ENCODE assay signal across 12 mouse cellular contexts in genomic region chr10:128587120-128587519, GRCm38 (mm10). TPM values are rescaled to one million over a fixed set of nuclear protein-coding genes. Genes with fewer than 3 reads are reported as not detected.
A peak's percentile ranks its signal among the peaks of the same experiment; 100 is the strongest.
DNase-seq lines count a peak whose midpoint lies in the region; ATAC-seq lines count a peak whose summit lies in the region.
"Had no signal": no experiment of that assay in that cellular context is flagged by ENCODE, and none has a peak within 500 bp of the region (broad histone marks: within the 10 kb centered on the region; RNA-seq: fewer than 3 reads in every experiment).

No protein-coding gene starts in this region.

- H3K36me3 ChIP-seq in kidney, embryonic 16.5 days (ENCODE audit: insufficient read depth, low read length): no peaks in the 10 kb centered on the region
- H3K36me3 ChIP-seq in embryonic facial prominence, embryonic 10.5 days (replicated peaks): no peaks in the 10 kb centered on the region
- no peaks in the 10 kb centered on the region for H3K36me3 ChIP-seq in intestine, embryonic 14.5 days (ENCODE audit: control insufficient read depth, insufficient read depth, low read length)
- no peaks in the 10 kb centered on the region for H3K36me3 ChIP-seq in stomach, embryonic 14.5 days (ENCODE audit: control insufficient read depth, insufficient read depth, low read length)
- H3K36me3 ChIP-seq: midbrain, embryonic 12.5 days had no signal

- no peak overlapping the region for H3K4me3 ChIP-seq in kidney, embryonic 16.5 days (ENCODE audit: low read length)
- H3K4me3 ChIP-seq in embryonic facial prominence, embryonic 10.5 days: peak overlapping the region; percentile 71; the same call in 1 of the 2 replicates
- peak overlapping the region; percentile 57 for H3K4me3 ChIP-seq in intestine, embryonic 14.5 days (ENCODE audit: low read depth, low read length)
- peak overlapping the region; percentile 64 for H3K4me3 ChIP-seq in stomach, embryonic 14.5 days (ENCODE audit: low read depth, low read length)
- H3K4me3 ChIP-seq: midbrain, embryonic 12.5 days had no signal

- DNase-seq in kidney, postnatal 4 days: no peak
- DNase-seq in embryonic facial prominence, embryonic 10.5 days (ENCODE audit: low spot score): no peak
- no peak for DNase-seq in intestine, embryonic 14.5 days (ENCODE audit: low spot score)
- DNase-seq in spleen, postnatal 10 days (ENCODE audit: low spot score in 2 of 2): no peak
- no peak for DNase-seq in adipocyte (ENCODE audit: low spot score)
- DNase-seq in embryo, embryonic 10.5 days (ENCODE audit: low spot score): no peak
- DNase-seq: adrenal gland, postnatal 10 days; cerebellum, adult 9-11 months; right cerebral cortex, postnatal 14 days had no signal

- 54% methylated on average over 4 of the region's 4 CpGs for WGBS in kidney, embryonic 16.5 days
- 36% methylated on average over 4 of the region's 4 CpGs for WGBS in embryonic facial prominence, embryonic 10.5 days
- 46% methylated on average over 4 of the region's 4 CpGs for WGBS in intestine, embryonic 14.5 days
- 38% methylated on average over 4 of the region's 4 CpGs for WGBS in stomach, embryonic 14.5 days

- H3K4me1 ChIP-seq in kidney, embryonic 16.5 days (ENCODE audit: insufficient read depth, low read length): peaks cover 23% of the 10 kb centered on the region
- peaks cover 63% of the 10 kb centered on the region for H3K4me1 ChIP-seq in embryonic facial prominence, embryonic 10.5 days
- peaks cover 6% of the 10 kb centered on the region; the same call in 1 of the 2 replicates for H3K4me1 ChIP-seq in intestine, embryonic 14.5 days (replicated peaks; ENCODE audit: control insufficient read depth, insufficient read depth, low read length)
- H3K4me1 ChIP-seq in stomach, embryonic 14.5 days (ENCODE audit: control insufficient read depth, insufficient read depth, low read length): peaks cover 12% of the 10 kb centered on the region

- no peaks in the 10 kb centered on the region for H3K9me3 ChIP-seq in kidney, embryonic 16.5 days (ENCODE audit: low read length)
- H3K9me3 ChIP-seq in embryonic facial prominence, embryonic 10.5 days: no peaks in the 10 kb centered on the region
- H3K9me3 ChIP-seq in intestine, embryonic 14.5 days (ENCODE audit: control insufficient read depth, low read length): no peaks in the 10 kb centered on the region
- H3K9me3 ChIP-seq in stomach, embryonic 14.5 days (ENCODE audit: control insufficient read depth, low read depth, low read length): no peaks in the 10 kb centered on the region
- H3K9me3 ChIP-seq: midbrain, embryonic 12.5 days had no signal

- peak overlapping the region; percentile 94; the same call in 1 of the 2 replicates for H3K4me2 ChIP-seq in kidney, embryonic 16.5 days (replicated peaks; ENCODE audit: low read depth, low read length)
- H3K4me2 ChIP-seq in intestine, embryonic 14.5 days (ENCODE audit: low read length): peak overlapping the region; percentile 91
- peak overlapping the region; percentile 94; the same call in 1 of the 2 replicates for H3K4me2 ChIP-seq in stomach, embryonic 14.5 days (replicated peaks; ENCODE audit: low read depth, low read length)
- H3K4me2 ChIP-seq: midbrain, embryonic 12.5 days had no signal

- no peak for ATAC-seq in kidney, embryonic 16.5 days (ENCODE audit: low FRiP score, low TSS enrichment)
- ATAC-seq in intestine, embryonic 14.5 days (replicated peaks; ENCODE audit: low FRiP score, low TSS enrichment, low read depth): no peak
- ATAC-seq in stomach, embryonic 14.5 days (ENCODE audit: insufficient number of reproducible peaks, insufficient read depth, low FRiP score, low read depth): no peak

- peaks cover 19% of the 10 kb centered on the region for H3K27me3 ChIP-seq in kidney, embryonic 16.5 days (ENCODE audit: insufficient read depth, low read length)
- peaks cover 70% of the 10 kb centered on the region for H3K27me3 ChIP-seq in embryonic facial prominence, embryonic 10.5 days (replicated peaks; ENCODE audit: low read depth, poor library complexity, severe bottlenecking)
- peaks cover 37% of the 10 kb centered on the region for H3K27me3 ChIP-seq in intestine, embryonic 14.5 days (replicated peaks; ENCODE audit: control insufficient read depth, insufficient read depth, low read length)
- H3K27me3 ChIP-seq in stomach, embryonic 14.5 days (ENCODE audit: control insufficient read depth, insufficient read depth, low read length): no peaks in the 10 kb centered on the region; the same call in none of the 2 replicates

- no peak overlapping the region for H3K9ac ChIP-seq in kidney, embryonic 16.5 days (replicated peaks; ENCODE audit: low read length)
- H3K9ac ChIP-seq in intestine, embryonic 14.5 days (ENCODE audit: low read length): 0 out of 2 replicates have a peak overlapping the region, but pooled peaks have one; percentile 20
- no peak overlapping the region for H3K9ac ChIP-seq in stomach, embryonic 14.5 days (replicated peaks; ENCODE audit: low read depth, low read length)

- no peak overlapping the region for H3K27ac ChIP-seq in kidney, embryonic 16.5 days (ENCODE audit: low read length)
- peak overlapping the region; percentile 26; the same call in 1 of the 2 replicates for H3K27ac ChIP-seq in embryonic facial prominence, embryonic 10.5 days (replicated peaks)
- peak overlapping the region; percentile 82 for H3K27ac ChIP-seq in intestine, embryonic 14.5 days (ENCODE audit: low read depth)
- H3K27ac ChIP-seq in stomach, embryonic 14.5 days (ENCODE audit: low read length): peak overlapping the region; percentile 80
- H3K27ac ChIP-seq: midbrain, embryonic 12.5 days had no signal

RNA-seq across cellular contexts. Expression of gene Erbb3, which starts 2.3 kb away (rescaled TPM):
- 11.5 and 12.8 TPM in 2 replicates for polyA plus RNA-seq in kidney, embryonic 16.5 days (2015; fragmentation: Nextera tagmentation; extraction: Ambion mirVana)
- 11.9 and 12.2 TPM in 2 replicates for polyA plus RNA-seq in embryonic facial prominence, embryonic 10.5 days (2016; fragmentation: Nextera tagmentation; extraction: Ambion mirVana)
- polyA plus RNA-seq in intestine, embryonic 14.5 days (2014; fragmentation: Nextera tagmentation; extraction: Ambion mirVana): 31.2 and 32.4 TPM in 2 replicates
- 27.1 TPM in 2 replicates for polyA plus RNA-seq in stomach, embryonic 14.5 days (2014; fragmentation: Nextera tagmentation; extraction: Ambion mirVana)

RNA-seq across cellular contexts. Expression of gene Pa2g4, which starts 21.3 kb away (rescaled TPM):
- 200 and 203 TPM in 2 replicates for polyA plus RNA-seq in kidney, embryonic 16.5 days (2015; fragmentation: Nextera tagmentation; extraction: Ambion mirVana)
- polyA plus RNA-seq in embryonic facial prominence, embryonic 10.5 days (2016; fragmentation: Nextera tagmentation; extraction: Ambion mirVana): 274 and 287 TPM in 2 replicates
- polyA plus RNA-seq in intestine, embryonic 14.5 days (2014; fragmentation: Nextera tagmentation; extraction: Ambion mirVana): 248 and 252 TPM in 2 replicates
- polyA plus RNA-seq in stomach, embryonic 14.5 days (2014; fragmentation: Nextera tagmentation; extraction: Ambion mirVana): 210 and 218 TPM in 2 replicates

RNA-seq across cellular contexts. Expression of gene Rpl41, which starts 38.0 kb away (rescaled TPM):
- polyA plus RNA-seq in kidney, embryonic 16.5 days (2015; fragmentation: Nextera tagmentation; extraction: Ambion mirVana): 3,659 and 3,733 TPM in 2 replicates
- 3,494 and 3,561 TPM in 2 replicates for polyA plus RNA-seq in embryonic facial prominence, embryonic 10.5 days (2016; fragmentation: Nextera tagmentation; extraction: Ambion mirVana)
- polyA plus RNA-seq in intestine, embryonic 14.5 days (2014; fragmentation: Nextera tagmentation; extraction: Ambion mirVana): 4,682 and 5,210 TPM in 2 replicates
- polyA plus RNA-seq in stomach, embryonic 14.5 days (2014; fragmentation: Nextera tagmentation; extraction: Ambion mirVana): 4,724 and 5,059 TPM in 2 replicates

RNA-seq across cellular contexts. Expression of gene Rps26, which starts 39.4 kb away (rescaled TPM):
- polyA plus RNA-seq in kidney, embryonic 16.5 days (2015; fragmentation: Nextera tagmentation; extraction: Ambion mirVana): 628 and 640 TPM in 2 replicates
- polyA plus RNA-seq in embryonic facial prominence, embryonic 10.5 days (2016; fragmentation: Nextera tagmentation; extraction: Ambion mirVana): 566 and 582 TPM in 2 replicates
- polyA plus RNA-seq in intestine, embryonic 14.5 days (2014; fragmentation: Nextera tagmentation; extraction: Ambion mirVana): 1,095 and 1,163 TPM in 2 replicates
- polyA plus RNA-seq in stomach, embryonic 14.5 days (2014; fragmentation: Nextera tagmentation; extraction: Ambion mirVana): 1,148 and 1,216 TPM in 2 replicates

RNA-seq across cellular contexts. Expression of gene Zc3h10, which starts 39.5 kb away (rescaled TPM):
- 16.2 and 16.6 TPM in 2 replicates for polyA plus RNA-seq in kidney, embryonic 16.5 days (2015; fragmentation: Nextera tagmentation; extraction: Ambion mirVana)
- polyA plus RNA-seq in embryonic facial prominence, embryonic 10.5 days (2016; fragmentation: Nextera tagmentation; extraction: Ambion mirVana): 15.9 and 17.4 TPM in 2 replicates
- 11.3 TPM in 2 replicates for polyA plus RNA-seq in intestine, embryonic 14.5 days (2014; fragmentation: Nextera tagmentation; extraction: Ambion mirVana)
- polyA plus RNA-seq in stomach, embryonic 14.5 days (2014; fragmentation: Nextera tagmentation; extraction: Ambion mirVana): 8.8 and 10.7 TPM in 2 replicates
